Mouse (Mus musculus) lung, embryonic 15.5 days (tissue): Measurements from ENCODE around the gene Nptn. TPM values are rescaled to one million over a fixed set of nuclear protein-coding genes. Genes with fewer than 3 reads are reported as not detected.

ENCODE experiments used
- ATAC-seq: fragments of 200-750 bp; cut with Nextera tagmentation; 2 replicates; pipeline ENCODE4 v1.8.0; 2017; ENCODE audit warnings: moderate number of reproducible peaks, borderline replicate concordance; ENCODE audit not compliant: low FRiP score, low TSS enrichment; ENCODE audit errors: extremely low read depth
- H3K27ac ChIP-seq: fragments of 300-500 bp; sonication (generic); 2 replicates; pipeline ENCODE4 v1.5.1; 2015; ENCODE audit warnings: moderate library complexity, mild to moderate bottlenecking, inconsistent platforms
- H3K27me3 ChIP-seq: fragments of 300-500 bp; sonication (generic); 2 replicates; pipeline ENCODE4 v1.6.1; 2015; ENCODE audit warnings: inconsistent platforms
- H3K36me3 ChIP-seq: fragments of 300-500 bp; sonication (generic); 2 replicates; pipeline ENCODE4 v1.6.1; 2015; ENCODE audit warnings: inconsistent platforms
- H3K4me1 ChIP-seq: fragments of 300-500 bp; sonication (generic); 2 replicates; pipeline ENCODE4 v1.6.1; 2015; ENCODE audit warnings: inconsistent platforms
- H3K4me2 ChIP-seq: fragments of 300-500 bp; sonication (generic); 2 replicates; pipeline ENCODE4 v1.6.1; 2015; ENCODE audit warnings: inconsistent platforms, mild to moderate bottlenecking, moderate library complexity
- H3K4me3 ChIP-seq: fragments of 300-500 bp; sonication (generic); 2 replicates; pipeline ENCODE4 v1.5.1; 2015; ENCODE audit warnings: mild to moderate bottlenecking, inconsistent platforms
- H3K9ac ChIP-seq: fragments of 300-500 bp; sonication (generic); 2 replicates; pipeline ENCODE4 v1.6.1; 2015; ENCODE audit warnings: inconsistent platforms
- H3K9me3 ChIP-seq: fragments of 300-500 bp; sonication (generic); 2 replicates; pipeline ENCODE4 v1.6.1; 2016; ENCODE audit warnings: inconsistent platforms
- WGBS: fragments of 180-500 bp; shearing (Covaris S2); methylation state at CpG from one replicate; pipeline ENCODE4 v1.1.7; 2015; 5-methylcytosine and 5-hydroxymethylcytosine counted together
- polyA plus RNA-seq: library from polyadenylated mRNA; unstranded; fragments of >200 nt; fragmentation: Nextera tagmentation; extraction: Ambion mirVana; gene quantifications from 2 replicates; pipeline ENCODE4 v1.2.1, GENCODE M21; 2015

The Nptn gene
- polyA plus RNA-seq, 1 experiment from 2014 or later, result 134 TPM

DNA sequence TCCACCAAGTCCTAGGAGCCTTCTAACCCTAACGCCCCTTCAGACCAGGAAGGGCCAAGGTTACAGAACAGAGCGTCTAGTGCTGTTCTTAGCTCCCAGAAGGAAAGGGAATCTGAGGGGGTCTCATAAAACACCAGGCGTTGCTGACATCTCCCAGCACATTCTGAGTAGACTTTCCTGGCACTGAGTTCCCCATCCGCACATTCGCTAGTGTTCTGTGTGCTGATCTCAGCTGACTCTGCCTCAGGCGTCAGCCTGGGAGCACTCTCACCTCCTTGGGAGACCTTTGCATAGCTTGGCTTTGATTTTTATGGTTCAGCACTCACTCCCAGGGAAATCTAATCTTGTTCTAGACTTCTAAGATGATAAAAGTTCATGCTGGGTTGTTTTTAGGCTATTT, 93.3 kb downstream of the Nptn start:
- 35% methylated on average over 6 of the region's 6 CpGs for WGBS
- H3K27ac ChIP-seq, result no peak overlapping the region

DNA sequence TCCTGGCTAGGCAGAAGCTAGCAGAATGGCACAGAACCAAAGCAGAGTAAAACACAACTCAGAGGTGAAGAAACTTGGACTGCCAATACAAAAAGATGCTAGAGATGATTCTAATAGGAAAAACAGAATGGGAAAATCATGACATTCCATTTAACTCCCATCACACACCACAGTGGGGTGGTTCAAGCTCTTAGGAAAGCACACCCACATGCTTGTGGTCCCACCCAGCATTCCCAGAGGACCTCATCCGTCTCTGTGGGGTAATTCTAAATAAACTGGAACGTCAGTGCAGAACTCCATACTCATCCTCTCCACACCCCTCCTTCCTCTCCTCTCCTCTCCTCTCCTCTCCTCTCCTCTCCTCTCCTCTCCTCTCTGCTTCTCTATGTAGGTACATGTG, 99.4 kb downstream of the Nptn start:
- H3K27ac ChIP-seq, result no peak overlapping the region
- no peaks in the 10 kb centered on the region for H3K36me3 ChIP-seq
- no peak overlapping the region for H3K4me3 ChIP-seq
- no peak overlapping the region for H3K9ac ChIP-seq
- H3K27me3 ChIP-seq, result no peaks in the 10 kb centered on the region
- H3K9me3 ChIP-seq, result no peaks in the 10 kb centered on the region
- no peaks in the 10 kb centered on the region for H3K4me1 ChIP-seq
- WGBS, result 43% methylated on average over 2 of the region's 2 CpGs
- ATAC-seq, result no peak
- H3K4me2 ChIP-seq, result no peak overlapping the region

More for the DNA sequence above, 93.3 kb downstream of the Nptn start:
- ATAC-seq, result no peak
- H3K9me3 ChIP-seq, result no peaks in the 10 kb centered on the region
- no peaks in the 10 kb centered on the region for H3K36me3 ChIP-seq
- H3K4me3 ChIP-seq, result no peak overlapping the region
- H3K27me3 ChIP-seq, result no peaks in the 10 kb centered on the region
- H3K9ac ChIP-seq, result no peak overlapping the region
- peaks cover 11% of the 10 kb centered on the region; the same call in 1 of the 2 replicates for H3K4me1 ChIP-seq
- no peak overlapping the region for H3K4me2 ChIP-seq

DNA sequence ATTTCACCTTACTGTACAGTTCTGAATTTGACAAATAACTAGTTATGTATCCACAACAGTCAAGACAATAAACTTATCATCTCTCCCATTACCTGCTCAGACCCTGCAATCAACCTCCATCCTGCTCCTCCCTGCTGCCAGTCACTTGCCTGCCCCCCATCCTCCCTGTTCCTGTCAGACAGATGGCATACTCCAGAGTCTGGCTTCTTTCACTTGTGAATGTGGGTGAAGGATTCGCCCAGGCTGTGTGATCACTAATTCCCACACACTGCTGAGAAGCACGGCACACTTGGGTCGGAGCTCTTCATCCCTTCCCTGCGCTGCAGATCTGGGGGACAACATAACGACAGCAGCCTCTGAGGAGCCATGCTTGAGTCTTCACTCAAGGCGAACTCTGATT, 100.1 kb downstream of the Nptn start:
- Histone ChIP-seq H3K27ac (no peak overlapping the region), H3K9ac (no peak overlapping the region), H3K36me3 (no peaks in the 10 kb centered on the region), H3K4me1 (no peaks in the 10 kb centered on the region), H3K9me3 (no peaks in the 10 kb centered on the region), H3K4me2 (no peak overlapping the region), H3K4me3 (no peak overlapping the region), H3K27me3 (no peaks in the 10 kb centered on the region)
- no peak for ATAC-seq
- 59% methylated on average over 6 of the region's 6 CpGs for WGBS

DNA sequence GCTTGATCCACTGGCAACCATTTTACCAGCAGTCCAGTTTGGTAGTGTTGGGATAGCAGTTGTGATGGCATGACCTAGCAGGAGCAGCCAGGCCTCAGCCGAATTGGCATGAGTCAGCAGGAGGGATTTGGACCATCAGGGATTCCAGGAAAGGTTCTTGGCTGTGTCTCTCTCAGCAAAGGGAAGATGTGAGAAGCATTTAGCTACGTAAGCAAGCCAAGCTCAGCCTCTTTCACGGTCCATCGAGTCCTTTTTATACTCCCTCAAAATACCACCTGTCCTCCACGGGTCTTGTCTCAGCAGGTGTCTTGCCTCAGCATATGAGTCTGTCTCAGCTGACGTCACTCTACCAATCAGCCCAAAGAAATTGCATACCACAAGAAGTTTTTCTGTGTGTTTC, 101.3 kb downstream of the Nptn start:
- Histone ChIP-seq H3K9me3 (no peaks in the 10 kb centered on the region), H3K27me3 (no peaks in the 10 kb centered on the region), H3K4me2 (no peak overlapping the region), H3K27ac (no peak overlapping the region), H3K4me3 (no peak overlapping the region), H3K4me1 (no peaks in the 10 kb centered on the region), H3K36me3 (no peaks in the 10 kb centered on the region), H3K9ac (no peak overlapping the region)
- no peak for ATAC-seq
- 68% methylated on average over 6 of the region's 6 CpGs for WGBS

DNA sequence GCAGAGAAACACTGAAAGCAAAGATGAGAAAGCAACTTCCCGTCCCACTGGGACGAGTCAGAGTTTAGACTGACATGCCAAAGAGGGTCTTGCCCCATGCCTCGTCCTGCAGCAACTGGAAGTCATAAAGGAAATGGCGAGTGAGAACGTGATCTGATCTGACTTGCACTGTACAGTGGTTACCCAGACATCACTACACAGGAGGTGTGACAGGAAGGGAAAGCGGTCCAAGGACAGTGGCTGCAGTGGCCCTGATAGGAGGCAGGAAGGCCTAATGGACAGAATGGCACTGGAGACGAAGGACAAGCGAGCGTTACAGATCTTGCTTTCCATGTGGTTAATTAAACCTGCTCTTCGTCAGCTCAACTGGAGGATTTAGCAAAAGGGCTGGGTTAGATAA, 103.2 kb downstream of the Nptn start:
- Histone ChIP-seq H3K9ac (no peak overlapping the region), H3K4me3 (no peak overlapping the region), H3K4me2 (no peak overlapping the region), H3K27ac (no peak overlapping the region), H3K36me3 (no peaks in the 10 kb centered on the region), H3K4me1 (no peaks in the 10 kb centered on the region), H3K9me3 (no peaks in the 10 kb centered on the region), H3K27me3 (no peaks in the 10 kb centered on the region)
- WGBS, result 69% methylated on average over 10 of the region's 10 CpGs
- no peak for ATAC-seq

DNA sequence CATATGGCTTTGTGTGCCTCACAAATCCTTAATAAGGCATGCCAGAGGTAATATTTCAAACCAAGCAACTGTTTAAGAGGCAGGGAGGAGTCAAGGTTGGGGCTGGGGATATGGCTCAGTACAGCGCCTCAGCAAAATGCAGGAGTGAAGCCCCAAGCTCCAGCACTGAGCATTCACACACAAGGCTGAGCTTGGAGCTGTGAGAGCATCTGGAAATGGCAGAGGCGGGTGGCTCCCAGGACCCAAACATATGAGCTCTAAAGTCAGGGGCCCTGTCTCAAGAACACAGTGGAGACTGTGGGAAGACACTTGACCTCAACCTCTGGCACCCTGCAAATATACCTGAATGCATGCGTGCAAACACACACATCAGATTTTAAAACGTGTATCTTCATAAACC, 106.0 kb downstream of the Nptn start:
- Histone ChIP-seq H3K36me3 (no peaks in the 10 kb centered on the region), H3K27ac (no peak overlapping the region), H3K27me3 (no peaks in the 10 kb centered on the region), H3K9ac (no peak overlapping the region), H3K4me3 (no peak overlapping the region), H3K9me3 (no peaks in the 10 kb centered on the region), H3K4me2 (no peak overlapping the region), H3K4me1 (no peaks in the 10 kb centered on the region)
- WGBS, result 73% methylated on average over 4 of the region's 4 CpGs
- no peak for ATAC-seq

DNA sequence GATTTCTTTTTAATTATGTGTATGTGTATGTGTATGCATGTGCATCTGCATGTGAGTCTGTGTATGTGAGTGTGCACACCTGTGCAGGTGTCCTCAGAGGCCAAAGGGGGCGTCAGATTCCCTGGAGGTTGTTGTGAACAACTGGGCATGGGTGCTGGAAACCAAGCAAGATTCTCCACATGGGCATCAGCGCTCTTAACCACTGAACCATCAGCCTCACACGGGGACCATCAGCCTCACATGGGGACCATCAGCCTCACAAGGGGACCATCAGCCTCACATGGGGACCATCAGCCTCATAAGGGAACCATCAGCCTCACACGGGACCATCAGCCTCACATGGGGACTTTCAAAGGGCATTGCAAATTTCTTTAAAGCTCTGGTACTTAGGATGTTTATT, 108.7 kb downstream of the Nptn start:
- H3K9me3 ChIP-seq, result no peaks in the 10 kb centered on the region
- WGBS, result 67% methylated on average over 4 of the region's 4 CpGs
- no peaks in the 10 kb centered on the region for H3K4me1 ChIP-seq
- no peak overlapping the region for H3K4me3 ChIP-seq
- no peak overlapping the region for H3K27ac ChIP-seq
- no peaks in the 10 kb centered on the region for H3K27me3 ChIP-seq
- H3K9ac ChIP-seq, result no peak overlapping the region
- no peaks in the 10 kb centered on the region for H3K36me3 ChIP-seq
- no peak for ATAC-seq
- no peak overlapping the region for H3K4me2 ChIP-seq

DNA sequence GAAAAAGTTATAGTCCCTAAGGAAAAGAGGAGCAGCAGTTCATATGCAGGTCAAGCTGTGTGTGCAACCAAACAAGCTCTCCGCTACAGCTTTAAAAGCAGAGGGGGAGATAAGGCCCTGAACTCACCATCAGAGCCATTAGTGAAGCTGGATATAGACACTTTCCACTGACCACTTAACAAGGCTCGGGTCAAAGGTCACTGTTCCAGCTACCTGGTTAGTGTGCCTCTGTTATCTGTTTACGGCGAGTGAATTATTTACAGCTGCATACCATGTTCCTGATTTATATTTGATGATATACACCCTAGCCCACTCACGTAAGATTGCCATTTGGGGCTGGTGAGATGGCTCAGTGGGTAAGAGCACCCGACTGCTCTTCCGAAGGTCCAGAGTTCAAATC, 109.4 kb downstream of the Nptn start:
- no peaks in the 10 kb centered on the region for H3K4me1 ChIP-seq
- 74% methylated on average over 7 of the region's 7 CpGs for WGBS

DNA sequence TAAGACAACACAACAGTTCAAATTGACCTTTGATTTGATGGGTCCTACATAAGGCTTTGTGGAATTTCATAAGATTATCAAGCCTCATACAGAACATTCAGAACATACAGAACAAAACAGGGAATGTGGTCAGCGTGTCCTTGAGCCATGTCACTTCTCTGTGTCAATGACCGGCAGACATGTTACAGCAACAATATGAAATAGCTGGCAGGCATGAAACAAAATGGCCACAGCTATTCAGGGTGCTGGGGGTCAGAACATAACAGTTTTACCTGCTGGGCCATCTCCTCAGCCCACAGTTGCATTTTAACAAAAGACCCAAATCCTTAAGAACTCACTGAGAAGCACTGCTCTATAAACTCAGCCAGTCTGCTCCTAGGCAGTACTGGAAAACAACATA, 116.4 kb downstream of the Nptn start:
- no peaks in the 10 kb centered on the region for H3K36me3 ChIP-seq
- H3K27me3 ChIP-seq, result no peaks in the 10 kb centered on the region
- no peak overlapping the region for H3K9ac ChIP-seq
- WGBS, result 93% methylated on average over 2 of the region's 2 CpGs
- no peak for ATAC-seq
- no peak overlapping the region for H3K4me3 ChIP-seq
- no peaks in the 10 kb centered on the region for H3K4me1 ChIP-seq
- no peaks in the 10 kb centered on the region for H3K9me3 ChIP-seq
- H3K27ac ChIP-seq, result no peak overlapping the region
- H3K4me2 ChIP-seq, result no peak overlapping the region

More for the DNA sequence above, 109.4 kb downstream of the Nptn start:
- Histone ChIP-seq H3K9me3 (no peaks in the 10 kb centered on the region), H3K27me3 (no peaks in the 10 kb centered on the region), H3K4me3 (no peak overlapping the region), H3K36me3 (no peaks in the 10 kb centered on the region), H3K9ac (no peak overlapping the region), H3K4me2 (no peak overlapping the region), H3K27ac (no peak overlapping the region)
- ATAC-seq, result no peak

DNA sequence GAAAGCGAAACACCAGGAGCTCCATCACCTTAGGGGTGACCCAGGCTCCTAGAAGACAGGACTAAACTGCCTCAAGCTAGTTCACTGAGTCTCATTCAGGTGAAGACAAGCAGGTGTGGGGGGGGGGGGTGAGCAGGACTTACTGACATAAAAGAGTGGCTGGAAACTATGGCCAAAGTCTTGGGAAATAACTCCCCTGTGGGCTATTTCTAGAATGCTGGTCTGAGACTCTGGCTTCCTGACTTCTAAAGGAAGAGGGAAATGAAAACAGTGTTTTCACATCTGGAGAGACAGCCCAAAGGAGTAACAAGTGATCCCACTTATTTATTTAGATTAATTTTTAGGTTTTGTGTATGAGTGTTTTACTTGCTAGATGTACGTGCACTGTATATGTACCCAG, 119.7 kb downstream of the Nptn start:
- ATAC-seq, result no peak
- 66% methylated on average over 2 of the region's 2 CpGs for WGBS

DNA sequence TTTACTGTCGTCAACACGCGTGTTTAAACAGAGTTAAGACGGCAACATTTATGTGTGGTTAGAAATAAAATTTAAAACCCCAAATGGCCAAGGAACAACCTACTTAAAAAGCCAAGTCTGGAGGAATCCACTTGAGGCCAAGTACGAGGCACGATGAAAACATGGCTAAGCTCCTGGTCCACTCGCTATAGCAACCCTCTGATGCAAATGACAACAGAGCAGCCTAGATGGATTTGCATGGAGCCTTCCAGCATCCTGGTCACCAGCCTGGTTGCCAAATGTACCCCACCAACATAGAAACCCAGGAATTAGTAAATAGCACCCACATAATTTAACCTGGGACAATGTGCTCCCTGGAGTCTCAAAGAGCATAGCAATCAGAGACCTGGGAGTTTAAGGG, 121.7 kb downstream of the Nptn start:
- no peak for ATAC-seq
- Histone ChIP-seq H3K36me3 (no peaks in the 10 kb centered on the region), H3K4me2 (no peak overlapping the region), H3K27ac (no peak overlapping the region), H3K9me3 (no peaks in the 10 kb centered on the region), H3K4me3 (no peak overlapping the region), H3K4me1 (no peaks in the 10 kb centered on the region), H3K27me3 (no peaks in the 10 kb centered on the region), H3K9ac (no peak overlapping the region)
- 74% methylated on average over 7 of the region's 7 CpGs for WGBS

More for the DNA sequence above, 119.7 kb downstream of the Nptn start:
- Histone ChIP-seq H3K9me3 (no peaks in the 10 kb centered on the region), H3K36me3 (no peaks in the 10 kb centered on the region), H3K27ac (no peak overlapping the region), H3K27me3 (no peaks in the 10 kb centered on the region), H3K4me3 (no peak overlapping the region), H3K4me2 (no peak overlapping the region), H3K4me1 (no peaks in the 10 kb centered on the region), H3K9ac (no peak overlapping the region)

DNA sequence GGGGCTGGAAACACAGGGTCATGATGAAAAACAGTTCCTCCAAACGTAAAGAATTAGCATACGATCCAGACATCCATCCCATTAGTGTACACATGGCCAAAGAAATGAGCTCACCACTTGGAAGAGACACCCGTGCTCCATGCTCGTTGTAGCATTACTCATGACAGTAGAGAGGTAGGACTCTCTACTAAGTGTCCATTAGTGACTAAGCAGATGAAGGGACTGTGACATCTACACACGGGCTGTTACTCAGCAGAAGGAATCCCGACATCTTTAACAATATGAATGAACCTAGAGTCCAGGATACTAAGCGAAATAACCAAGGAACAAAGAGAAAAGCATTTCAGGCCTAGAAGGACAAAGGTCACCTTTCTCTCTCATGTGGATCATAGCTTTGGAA, 124.0 kb downstream of the Nptn start:
- Histone ChIP-seq H3K9me3 (no peaks in the 10 kb centered on the region), H3K9ac (no peak overlapping the region), H3K27me3 (no peaks in the 10 kb centered on the region), H3K4me1 (no peaks in the 10 kb centered on the region; the same call in 1 of the 2 replicates), H3K27ac (no peak overlapping the region), H3K4me2 (no peak overlapping the region), H3K4me3 (no peak overlapping the region), H3K36me3 (no peaks in the 10 kb centered on the region)
- ATAC-seq, result no peak
- WGBS, result 70% methylated on average over 7 of the region's 7 CpGs
